Mouse (Mus musculus): ENCODE data around the gene Tns1. TPM values are rescaled to one million over a fixed set of nuclear protein-coding genes. Genes with fewer than 3 reads are reported as not detected.

Tns1 gene
- polyA plus RNA-seq, 1 experiment: 400 TPM

DNA sequence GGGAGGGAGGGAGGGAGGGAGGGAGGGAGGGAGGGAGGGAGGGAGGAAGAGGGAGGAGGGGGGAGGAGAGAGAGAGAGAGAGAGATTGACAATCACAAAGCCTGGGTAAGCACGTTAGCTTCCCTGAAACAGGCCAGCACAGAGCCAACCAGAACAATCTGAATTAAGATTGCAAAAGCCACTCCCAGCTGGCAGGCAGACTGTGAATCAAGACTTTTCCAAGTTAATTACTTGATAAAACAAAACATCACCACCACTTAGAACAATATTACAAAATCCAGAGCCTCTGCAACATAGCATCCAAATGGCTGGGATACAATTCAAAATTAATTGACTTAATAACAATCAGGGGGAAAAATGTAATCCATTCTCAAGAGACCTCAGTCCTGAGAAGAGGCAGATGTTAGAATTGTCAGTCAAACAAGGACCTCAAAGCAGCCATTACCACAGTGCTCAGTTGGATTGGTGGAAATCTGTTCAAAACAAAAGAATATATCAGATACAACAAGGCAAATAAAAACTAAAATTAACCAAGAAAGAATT is 248.5 kb downstream of the Tns1 start:
- no peak for DNase-seq
- Histone ChIP-seq H3K4me1 (ENCODE audit: control insufficient read depth, insufficient read depth, low read length) (no peaks in the 10 kb centered on the region), H3K36me3 (ENCODE audit: control insufficient read depth, insufficient read depth, low read length) (no peaks in the 10 kb centered on the region), H3K27me3 (replicated peaks; ENCODE audit: control insufficient read depth, insufficient read depth, low read length) (no peaks in the 10 kb centered on the region), H3K27ac (ENCODE audit: insufficient read depth, low read depth, low read length) (no peak overlapping the region), H3K4me3 (ENCODE audit: insufficient read depth, low read depth, low read length) (no peak overlapping the region)
- no peak for TF ChIP-seq POLR2A (IDR thresholded peaks at IDR 0.05; ENCODE audit: low read depth, low read length)
- TF ChIP-seq CTCF (conservative IDR thresholded peaks at IDR 0.05; ENCODE audit: insufficient read depth, insufficient read length, low read depth, low read length): no peak
- 33% methylated on average over 1 of the region's 1 CpGs for WGBS

DNA sequence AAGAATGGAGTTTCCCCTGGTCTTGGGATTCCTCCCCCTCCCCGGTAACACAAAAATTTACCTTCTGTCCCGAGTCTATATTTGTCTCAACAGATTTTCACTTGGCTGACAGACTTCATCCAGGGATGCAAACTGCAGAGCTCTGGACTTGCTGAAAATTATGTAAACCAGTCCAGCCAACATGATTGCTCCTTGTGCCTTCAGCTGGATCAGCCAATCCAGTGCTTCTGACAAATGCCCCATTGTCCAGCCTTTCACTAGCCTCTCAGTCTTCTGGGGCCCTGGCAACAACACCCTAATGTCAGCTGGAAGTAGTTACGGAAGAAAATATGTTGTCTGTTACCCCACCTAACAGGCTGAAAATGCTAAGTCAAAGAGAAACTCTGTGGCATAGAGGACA is 259.9 kb downstream of the Tns1 start:
- WGBS: 79% methylated on average over 3 of the region's 3 CpGs
- TF ChIP-seq POLR2A (IDR thresholded peaks at IDR 0.05; ENCODE audit: low read depth, low read length): no peak
- no peak for TF ChIP-seq CTCF (conservative IDR thresholded peaks at IDR 0.05; ENCODE audit: insufficient read depth, insufficient read length, low read depth, low read length)

DNA sequence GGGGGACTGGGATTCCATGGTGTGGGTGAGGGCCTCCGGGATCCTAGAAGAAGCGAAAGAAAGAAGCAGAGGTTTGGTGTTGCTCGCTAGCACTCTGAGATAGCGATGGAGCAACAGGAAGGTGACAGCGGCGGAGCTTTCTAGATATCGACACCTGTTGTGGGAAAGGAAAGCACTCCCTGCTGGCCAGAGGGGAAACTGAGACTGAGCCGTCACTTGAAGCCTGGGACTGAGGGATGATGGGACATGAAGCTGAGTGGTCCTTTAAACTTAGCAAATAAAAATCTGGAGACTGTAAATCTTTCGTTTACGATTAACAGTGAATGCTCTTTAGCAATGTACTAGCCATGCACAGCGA is 261.2 kb downstream of the Tns1 start:
- no peak for TF ChIP-seq CTCF (conservative IDR thresholded peaks at IDR 0.05; ENCODE audit: insufficient read depth, insufficient read length, low read depth, low read length)
- no peak for TF ChIP-seq POLR2A (IDR thresholded peaks at IDR 0.05; ENCODE audit: low read depth, low read length)
- DNase-seq: no peak
- H3K4me3 ChIP-seq (ENCODE audit: insufficient read depth, low read depth, low read length): peak overlapping the region; percentile 9; the same call in 1 of the 2 replicates
- H3K27me3 ChIP-seq (replicated peaks; ENCODE audit: control insufficient read depth, insufficient read depth, low read length): no peaks in the 10 kb centered on the region
- WGBS: 31% methylated on average over 11 of the region's 11 CpGs
- H3K27ac ChIP-seq (ENCODE audit: insufficient read depth, low read depth, low read length): no peak overlapping the region
- no peaks in the 10 kb centered on the region for H3K36me3 ChIP-seq (ENCODE audit: control insufficient read depth, insufficient read depth, low read length)
- H3K4me1 ChIP-seq (ENCODE audit: control insufficient read depth, insufficient read depth, low read length): no peaks in the 10 kb centered on the region; the same call in 1 of the 2 replicates

More for the DNA sequence above, 259.9 kb downstream of the Tns1 start:
- no peak overlapping the region for H3K27ac ChIP-seq (ENCODE audit: insufficient read depth, low read depth, low read length)
- no peak overlapping the region for H3K4me3 ChIP-seq (ENCODE audit: insufficient read depth, low read depth, low read length)
- no peaks in the 10 kb centered on the region; the same call in 1 of the 2 replicates for H3K4me1 ChIP-seq (ENCODE audit: control insufficient read depth, insufficient read depth, low read length)
- DNase-seq: no peak
- no peaks in the 10 kb centered on the region for H3K36me3 ChIP-seq (ENCODE audit: control insufficient read depth, insufficient read depth, low read length)
- no peaks in the 10 kb centered on the region for H3K27me3 ChIP-seq (replicated peaks; ENCODE audit: control insufficient read depth, insufficient read depth, low read length)

DNA sequence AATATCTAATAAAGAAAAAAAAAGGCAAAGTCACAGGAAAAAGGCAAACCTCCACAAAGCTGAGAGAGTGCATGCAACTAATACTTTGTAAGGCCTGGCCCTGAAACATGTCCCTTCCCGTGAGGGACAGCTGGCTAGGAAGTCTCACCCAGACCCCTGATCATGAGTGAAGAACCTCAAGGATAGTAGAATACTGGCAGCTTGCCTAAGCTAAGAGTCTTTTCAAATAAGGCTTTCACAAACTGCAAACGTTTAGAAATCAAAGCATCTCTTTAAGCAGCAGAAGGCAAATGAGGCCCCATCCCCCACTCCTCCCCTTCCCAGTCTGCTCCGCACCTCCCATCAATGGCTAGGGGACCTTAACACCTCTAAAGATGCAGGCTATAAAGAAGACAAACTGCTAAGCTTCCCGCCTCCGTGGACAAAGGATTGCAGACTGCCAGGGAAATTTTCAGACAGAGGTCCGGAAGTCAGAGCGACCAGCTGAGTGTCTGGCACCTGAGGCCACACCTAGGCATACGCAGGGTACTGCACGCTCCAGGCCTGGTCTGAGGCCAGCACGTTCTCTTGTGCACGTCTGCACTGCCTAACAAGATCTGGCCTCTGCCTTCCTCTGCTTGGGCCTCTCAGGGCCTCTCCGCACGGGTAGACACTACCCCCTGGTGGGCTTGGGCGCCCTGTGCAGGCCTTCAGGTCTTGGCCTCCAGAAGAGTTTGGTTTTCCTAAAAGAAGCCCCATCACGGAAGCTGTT is 261.8 kb downstream of the Tns1 start:
- H3K27me3 ChIP-seq (replicated peaks; ENCODE audit: control insufficient read depth, insufficient read depth, low read length): no peaks in the 10 kb centered on the region
- no peak for TF ChIP-seq POLR2A (IDR thresholded peaks at IDR 0.05; ENCODE audit: low read depth, low read length)
- TF ChIP-seq CTCF (conservative IDR thresholded peaks at IDR 0.05; ENCODE audit: insufficient read depth, insufficient read length, low read depth, low read length): peak; percentile 65; the same call in 1 of the 2 replicates
- H3K4me1 ChIP-seq (ENCODE audit: control insufficient read depth, insufficient read depth, low read length): no peaks in the 10 kb centered on the region; the same call in 1 of the 2 replicates
- peak overlapping the region; percentile 9; the same call in 1 of the 2 replicates for H3K4me3 ChIP-seq (ENCODE audit: insufficient read depth, low read depth, low read length)
- H3K27ac ChIP-seq (ENCODE audit: insufficient read depth, low read depth, low read length): no peak overlapping the region
- no peaks in the 10 kb centered on the region for H3K36me3 ChIP-seq (ENCODE audit: control insufficient read depth, insufficient read depth, low read length)
- peak; percentile 80 for DNase-seq
- WGBS: 11% methylated on average over 15 of the region's 15 CpGs

GRCm38 (mm10) chr1:73860421-73860820 is 263.8 kb downstream of the Tns1 start:
- no peak for DNase-seq
- TF ChIP-seq POLR2A (IDR thresholded peaks at IDR 0.05; ENCODE audit: low read depth, low read length) (no peak), CTCF (conservative IDR thresholded peaks at IDR 0.05; ENCODE audit: insufficient read depth, insufficient read length, low read depth, low read length) (no peak)
- 93% methylated on average over 3 of the region's 3 CpGs for WGBS
- Histone ChIP-seq H3K27ac (ENCODE audit: insufficient read depth, low read depth, low read length) (no peak overlapping the region), H3K36me3 (ENCODE audit: control insufficient read depth, insufficient read depth, low read length) (no peaks in the 10 kb centered on the region), H3K4me1 (ENCODE audit: control insufficient read depth, insufficient read depth, low read length) (peaks cover 5% of the 10 kb centered on the region; the same call in 1 of the 2 replicates), H3K4me3 (ENCODE audit: insufficient read depth, low read depth, low read length) (no peak overlapping the region), H3K27me3 (replicated peaks; ENCODE audit: control insufficient read depth, insufficient read depth, low read length) (no peaks in the 10 kb centered on the region)

Other genes with a start within 250 kb of the Tns1 start
- gene Rufy4, start 1.1 kb upstream of the Tns1 start, polyA plus RNA-seq (2012; rRNA removed): 2.4 and 3.3 TPM in 2 replicates
- 0.07 and 0.55 TPM in 2 replicates for gene Cxcr2, start 29.5 kb upstream of the Tns1 start, polyA plus RNA-seq (2012; rRNA removed)
- not detected in 2 replicates for gene Cxcr1, start 70.2 kb upstream of the Tns1 start, polyA plus RNA-seq (2012; rRNA removed)
- gene Arpc2, start 111.6 kb upstream of the Tns1 start, polyA plus RNA-seq (2012; rRNA removed): 124 TPM in 2 replicates
- 0.20 and 0.48 TPM in 2 replicates for gene Gpbar1, start 154.1 kb upstream of the Tns1 start, polyA plus RNA-seq (2012; rRNA removed)
- 212 and 217 TPM in 2 replicates for gene Aamp, start 160.3 kb upstream of the Tns1 start, polyA plus RNA-seq (2012; rRNA removed)
- 139 and 165 TPM in 2 replicates for gene Pnkd, start 160.5 kb upstream of the Tns1 start, polyA plus RNA-seq (2012; rRNA removed)
- 74.1 and 103 TPM in 2 replicates for gene Tmbim1, start 181.2 kb upstream of the Tns1 start, polyA plus RNA-seq (2012; rRNA removed)
- 0.33 and 0.43 TPM in 2 replicates for gene Catip, start 237.7 kb upstream of the Tns1 start, polyA plus RNA-seq (2012; rRNA removed)